Mouse (Mus musculus) liver, embryonic 12.5 days (tissue): ENCODE measurements around the gene Ptpn5. TPM values are rescaled to one million over a fixed set of nuclear protein-coding genes. Genes with fewer than 3 reads are reported as not detected.
A peak's percentile ranks its signal among the peaks of the same experiment; 100 is the strongest.

Experiments
- ATAC-seq: fragments of 200-750 bp; cut with Nextera tagmentation; 2 replicates; pipeline ENCODE4 v1.8.0; 2017; ENCODE audit warnings: moderate number of reproducible peaks, mild to moderate bottlenecking, moderate library complexity
- H3K27ac ChIP-seq: fragments of 300-500 bp; sonication (generic); 2 replicates; pipeline ENCODE4 v1.5.1; 2016; ENCODE audit warnings: mild to moderate bottlenecking
- H3K27me3 ChIP-seq: fragments of 300-500 bp; sonication (generic); replicated peaks from 2 replicates; pipeline ENCODE4 v1.6.1; 2016; ENCODE audit warnings: mild to moderate bottlenecking, moderate library complexity
- H3K36me3 ChIP-seq: fragments of 300-500 bp; sonication (generic); 2 replicates; pipeline ENCODE4 v1.6.1; 2016; ENCODE audit warnings: mild to moderate bottlenecking, moderate library complexity
- H3K4me1 ChIP-seq: fragments of 300-500 bp; sonication (generic); 2 replicates; pipeline ENCODE4 v1.6.1; 2016
- H3K4me2 ChIP-seq: fragments of 300-500 bp; sonication (generic); 2 replicates; pipeline ENCODE4 v1.6.1; 2016; ENCODE audit warnings: mild to moderate bottlenecking, moderate library complexity
- H3K4me3 ChIP-seq: fragments of 300-500 bp; sonication (generic); 2 replicates; pipeline ENCODE4 v1.5.1; 2016; ENCODE audit warnings: mild to moderate bottlenecking, moderate library complexity
- H3K9ac ChIP-seq: fragments of 300-500 bp; sonication (generic); 2 replicates; pipeline ENCODE4 v1.6.1; 2016; ENCODE audit warnings: mild to moderate bottlenecking, moderate library complexity
- H3K9me3 ChIP-seq: fragments of 300-500 bp; sonication (generic); replicated peaks from 2 replicates; pipeline ENCODE4 v1.6.1; 2016; ENCODE audit warnings: mild to moderate bottlenecking, moderate library complexity
- WGBS: fragments of 180-500 bp; shearing (Covaris S2); methylation state at CpG from one replicate; pipeline ENCODE4 v1.1.7; 2016; ENCODE audit not compliant: insufficient replicate concordance; 5-methylcytosine and 5-hydroxymethylcytosine counted together
- polyA plus RNA-seq: library from polyadenylated mRNA; unstranded; fragments of >200 nt; fragmentation: Nextera tagmentation; extraction: Ambion mirVana; gene quantifications from 2 replicates; pipeline ENCODE4 v1.2.1, GENCODE M21; 2016

The Ptpn5 gene
- polyA plus RNA-seq, 1 experiment from 2014 or later: not detected

- ATAC-seq: no peak
- Histone ChIP-seq H3K4me2 (no peak overlapping the region), H3K4me1 (peaks cover 7% of the 10 kb centered on the region; the same call in 1 of the 2 replicates), H3K9ac (no peak overlapping the region), H3K4me3 (no peak overlapping the region), H3K9me3 (no peaks in the 10 kb centered on the region), H3K36me3 (no peaks in the 10 kb centered on the region), H3K27ac (no peak overlapping the region), H3K27me3 (no peaks in the 10 kb centered on the region; the same call in 1 of the 2 replicates)
- WGBS: 62% methylated on average over 3 of the region's 3 CpGs
These were observed 56.8 kb downstream of the Ptpn5 start for GRCm38 (mm10) chr7:47076729-47077128.

- no peaks in the 10 kb centered on the region for H3K9me3 ChIP-seq
These were observed 57.3 kb downstream of the Ptpn5 start for GRCm38 (mm10) chr7:47076193-47076592.

GRCm38 (mm10) chr7:47073536-47074521 is 59.7 kb downstream of the Ptpn5 start:
- Histone ChIP-seq H3K9me3 (no peaks in the 10 kb centered on the region), H3K9ac (no peak overlapping the region), H3K27ac (no peak overlapping the region), H3K4me1 (peaks cover 4% of the 10 kb centered on the region; the same call in 1 of the 2 replicates), H3K4me3 (no peak overlapping the region), H3K36me3 (no peaks in the 10 kb centered on the region), H3K4me2 (no peak overlapping the region), H3K27me3 (no peaks in the 10 kb centered on the region; the same call in 1 of the 2 replicates)
- ATAC-seq: no peak
- WGBS: 55% methylated on average over 18 of the region's 18 CpGs

More at GRCm38 (mm10) chr7:47076193-47076592, 57.3 kb downstream of the Ptpn5 start:
- Histone ChIP-seq H3K4me3 (no peak overlapping the region), H3K27ac (no peak overlapping the region), H3K4me2 (no peak overlapping the region), H3K36me3 (no peaks in the 10 kb centered on the region), H3K27me3 (no peaks in the 10 kb centered on the region; the same call in 1 of the 2 replicates), H3K4me1 (peaks cover 7% of the 10 kb centered on the region; the same call in 1 of the 2 replicates), H3K9ac (no peak overlapping the region)
- ATAC-seq: no peak
- WGBS: 69% methylated on average over 6 of the region's 6 CpGs

- H3K27ac ChIP-seq: no peak overlapping the region
- no peaks in the 10 kb centered on the region for H3K9me3 ChIP-seq
- H3K4me3 ChIP-seq: no peak overlapping the region
- H3K4me2 ChIP-seq: no peak overlapping the region
- WGBS: 61% methylated on average over 5 of the region's 5 CpGs
- no peaks in the 10 kb centered on the region for H3K36me3 ChIP-seq
- H3K27me3 ChIP-seq: no peaks in the 10 kb centered on the region; the same call in 1 of the 2 replicates
- ATAC-seq: no peak
- H3K4me1 ChIP-seq: peaks cover 4% of the 10 kb centered on the region; the same call in 1 of the 2 replicates
- no peak overlapping the region for H3K9ac ChIP-seq
These were observed 60.9 kb downstream of the Ptpn5 start for GRCm38 (mm10) chr7:47072551-47072950.

DNA sequence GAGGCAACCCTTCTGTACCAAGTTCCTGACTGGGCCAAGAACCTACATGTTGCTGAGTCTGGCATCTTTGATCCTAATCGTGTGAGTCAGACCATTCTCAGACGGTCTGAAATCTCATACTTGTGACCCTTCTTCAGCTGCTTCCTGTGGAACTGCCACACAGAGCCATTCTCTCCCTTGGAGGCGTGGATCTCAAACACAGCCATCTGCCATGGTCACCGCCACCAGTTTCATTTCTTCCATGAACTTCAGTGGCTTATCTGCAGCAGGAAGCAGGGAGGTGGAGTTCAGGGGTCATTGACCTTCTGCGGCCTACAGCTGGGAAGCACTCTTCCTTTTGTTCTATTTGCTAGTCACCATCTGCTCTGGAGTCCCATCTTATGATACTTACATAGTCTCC is 65.6 kb downstream of the Ptpn5 start:
- ATAC-seq: 0 out of 2 replicates have a peak, but pooled peaks have one; percentile 23
- no peak overlapping the region for H3K4me2 ChIP-seq
- H3K9ac ChIP-seq: no peak overlapping the region
- no peaks in the 10 kb centered on the region for H3K9me3 ChIP-seq
- H3K4me1 ChIP-seq: no peaks in the 10 kb centered on the region
- no peak overlapping the region for H3K4me3 ChIP-seq
- no peak overlapping the region for H3K27ac ChIP-seq
- H3K36me3 ChIP-seq: no peaks in the 10 kb centered on the region
- WGBS: 38% methylated on average over 5 of the region's 5 CpGs
- peaks cover 8% of the 10 kb centered on the region; the same call in 1 of the 2 replicates for H3K27me3 ChIP-seq

DNA sequence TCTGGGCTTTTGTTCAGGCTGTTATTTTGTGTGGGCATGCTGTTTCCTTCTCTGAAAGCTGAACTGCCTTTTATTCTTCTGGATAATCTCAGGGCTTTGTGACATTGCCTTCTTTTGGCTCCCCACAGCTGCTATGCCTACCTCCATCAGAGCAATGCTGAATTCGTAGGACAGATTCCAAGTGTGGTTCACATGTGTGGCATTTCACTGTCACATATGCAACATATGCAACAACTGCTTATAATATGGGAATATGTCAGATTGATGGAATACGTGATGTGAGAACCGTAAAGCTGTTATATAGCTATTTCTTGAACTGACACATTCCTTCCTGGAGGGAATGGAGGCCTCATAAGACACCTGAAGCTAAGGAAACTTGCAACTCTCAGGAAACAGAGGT is 66.5 kb downstream of the Ptpn5 start:
- no peak for ATAC-seq
- Histone ChIP-seq H3K9me3 (no peaks in the 10 kb centered on the region), H3K4me3 (no peak overlapping the region), H3K27ac (no peak overlapping the region), H3K36me3 (no peaks in the 10 kb centered on the region), H3K4me1 (peaks cover under 1% of the 10 kb centered on the region; the same call in 1 of the 2 replicates), H3K27me3 (peaks cover 11% of the 10 kb centered on the region; the same call in 1 of the 2 replicates), H3K9ac (no peak overlapping the region), H3K4me2 (no peak overlapping the region)
- WGBS: 68% methylated on average over 3 of the region's 3 CpGs

- Histone ChIP-seq H3K36me3 (no peaks in the 10 kb centered on the region), H3K27ac (no peak overlapping the region), H3K4me2 (peak overlapping the region; percentile 30), H3K4me1 (peaks cover 25% of the 10 kb centered on the region), H3K9ac (no peak overlapping the region), H3K4me3 (no peak overlapping the region), H3K9me3 (no peaks in the 10 kb centered on the region), H3K27me3 (peaks cover 36% of the 10 kb centered on the region)
- 56% methylated on average over 5 of the region's 5 CpGs for WGBS
- ATAC-seq: no peak
These were observed 71.9 kb downstream of the Ptpn5 start for GRCm38 (mm10) chr7:47061560-47061959.

- H3K36me3 ChIP-seq: peaks cover 5% of the 10 kb centered on the region; the same call in 1 of the 2 replicates
- 10% methylated on average over 7 of the region's 7 CpGs for WGBS
- peak; percentile 57 for ATAC-seq
- no peak overlapping the region for H3K4me2 ChIP-seq
- H3K27ac ChIP-seq: peak overlapping the region; percentile 23; the same call in 1 of the 2 replicates
- H3K4me3 ChIP-seq: no peak overlapping the region
- H3K9me3 ChIP-seq: no peaks in the 10 kb centered on the region
- peaks cover 30% of the 10 kb centered on the region for H3K4me1 ChIP-seq
- peaks cover 46% of the 10 kb centered on the region for H3K27me3 ChIP-seq
- H3K9ac ChIP-seq: no peak overlapping the region
These were observed 74.1 kb downstream of the Ptpn5 start for GRCm38 (mm10) chr7:47059339-47059738.

GRCm38 (mm10) chr7:47056273-47056672 is 77.2 kb downstream of the Ptpn5 start:
- H3K4me2 ChIP-seq: no peak overlapping the region
- H3K4me3 ChIP-seq: no peak overlapping the region
- H3K4me1 ChIP-seq: peaks cover 39% of the 10 kb centered on the region
- H3K9ac ChIP-seq: no peak overlapping the region
- H3K27me3 ChIP-seq: peaks cover 47% of the 10 kb centered on the region
- H3K9me3 ChIP-seq: no peaks in the 10 kb centered on the region
- no peak for ATAC-seq
- no peak overlapping the region for H3K27ac ChIP-seq
- 51% methylated on average over 4 of the region's 4 CpGs for WGBS
- peaks cover 17% of the 10 kb centered on the region for H3K36me3 ChIP-seq

- H3K9ac ChIP-seq: no peak overlapping the region
- peaks cover 43% of the 10 kb centered on the region for H3K4me1 ChIP-seq
- H3K27ac ChIP-seq: no peak overlapping the region
- H3K4me3 ChIP-seq: no peak overlapping the region
- peaks cover 46% of the 10 kb centered on the region for H3K27me3 ChIP-seq
- H3K36me3 ChIP-seq: peaks cover 17% of the 10 kb centered on the region
- H3K9me3 ChIP-seq: no peaks in the 10 kb centered on the region
- H3K4me2 ChIP-seq: no peak overlapping the region
- ATAC-seq: no peak
- WGBS: 30% methylated on average over 9 of the region's 9 CpGs
These were observed 77.7 kb downstream of the Ptpn5 start for GRCm38 (mm10) chr7:47055744-47056143.

GRCm38 (mm10) chr7:47054666-47055065 is 78.8 kb downstream of the Ptpn5 start:
- no peak overlapping the region for H3K27ac ChIP-seq
- H3K9me3 ChIP-seq: no peaks in the 10 kb centered on the region
- peaks cover 42% of the 10 kb centered on the region for H3K27me3 ChIP-seq
- no peak overlapping the region for H3K4me3 ChIP-seq
- peaks cover 49% of the 10 kb centered on the region for H3K4me1 ChIP-seq
- H3K4me2 ChIP-seq: no peak overlapping the region
- H3K9ac ChIP-seq: no peak overlapping the region
- peaks cover 17% of the 10 kb centered on the region for H3K36me3 ChIP-seq
- WGBS: 44% methylated on average over 2 of the region's 2 CpGs
- ATAC-seq: no peak

DNA sequence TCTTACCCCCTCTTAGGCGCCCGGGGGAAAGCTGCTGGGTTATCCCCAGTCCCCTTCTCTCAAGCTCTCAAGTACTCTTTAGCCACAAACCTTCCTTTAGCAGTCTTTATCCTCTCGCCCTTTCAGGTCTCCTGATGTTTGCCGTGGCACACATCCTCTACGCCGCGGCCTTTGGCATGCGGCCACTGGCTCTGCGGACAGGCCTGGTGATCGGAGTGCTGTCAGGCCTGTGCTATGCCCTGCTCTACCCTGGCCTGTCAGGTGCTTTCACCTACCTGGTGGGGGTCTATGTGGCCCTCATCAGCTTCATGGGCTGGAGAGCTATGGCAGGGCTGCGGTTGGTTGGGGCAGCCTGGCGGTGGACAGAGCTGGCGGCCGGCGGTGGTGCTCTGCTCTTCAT is 80.2 kb downstream of the Ptpn5 start:
- no peak overlapping the region for H3K4me2 ChIP-seq
- no peak for ATAC-seq
- H3K4me1 ChIP-seq: peaks cover 40% of the 10 kb centered on the region
- H3K36me3 ChIP-seq: peaks cover 17% of the 10 kb centered on the region
- H3K27ac ChIP-seq: no peak overlapping the region
- WGBS: 86% methylated on average over 15 of the region's 15 CpGs
- H3K9ac ChIP-seq: no peak overlapping the region
- H3K4me3 ChIP-seq: no peak overlapping the region
- H3K9me3 ChIP-seq: no peaks in the 10 kb centered on the region
- H3K27me3 ChIP-seq: peaks cover 55% of the 10 kb centered on the region
